Mouse (Mus musculus) mouse trophoblast stem cell (cell line): ENCODE measurements at regions not wholly inside any gene's neighbourhood (a gene's known extent, or its start where the extent isn't known, plus 50 kb on each side); places are given as distances from the start of the nearest gene placed in this dataset.

Experiments used
- in situ Hi-C, 2 experiments: fragments of 300-500 bp; cut with MseI, MboI; formaldehyde crosslinking; loops; 2 replicates in 1 of 2; 3 replicates in 1 of 2; pipeline ENCODE4 v1.15.1; 2025

DNA sequence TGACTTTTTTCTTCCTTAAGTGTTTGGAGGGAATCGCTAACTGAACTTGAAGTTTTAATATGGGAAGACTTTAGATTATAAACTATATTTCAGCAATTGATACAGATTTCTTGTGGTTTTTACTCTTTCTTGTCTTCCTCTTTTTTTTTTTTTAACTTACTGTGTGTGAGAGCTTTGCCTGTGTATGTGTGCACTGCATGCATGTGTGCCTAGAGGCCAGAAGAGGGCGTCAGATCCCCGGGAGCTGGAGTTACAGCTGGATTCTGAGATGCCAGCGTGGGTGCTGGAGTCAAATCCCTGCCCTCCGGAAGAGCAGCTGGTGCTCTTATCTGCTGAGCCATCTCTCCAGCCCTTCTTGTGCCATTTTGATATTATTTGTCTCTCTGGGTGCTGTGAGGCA, 129.6 kb downstream of the Trim33 start:
- in situ Hi-C loops: no loop called here

- in situ Hi-C loops: no loop called here
Observed at GRCm38 (mm10) chr3:103412247-103412646, 133.2 kb downstream of the Trim33 start.

- in situ Hi-C loops: no loop called here
Observed at GRCm38 (mm10) chr3:103415051-103415695, 136.1 kb downstream of the Trim33 start.

GRCm38 (mm10) chr3:103416296-103416695, 137.2 kb downstream of the Trim33 start:
- in situ Hi-C loops: no loop called here

DNA sequence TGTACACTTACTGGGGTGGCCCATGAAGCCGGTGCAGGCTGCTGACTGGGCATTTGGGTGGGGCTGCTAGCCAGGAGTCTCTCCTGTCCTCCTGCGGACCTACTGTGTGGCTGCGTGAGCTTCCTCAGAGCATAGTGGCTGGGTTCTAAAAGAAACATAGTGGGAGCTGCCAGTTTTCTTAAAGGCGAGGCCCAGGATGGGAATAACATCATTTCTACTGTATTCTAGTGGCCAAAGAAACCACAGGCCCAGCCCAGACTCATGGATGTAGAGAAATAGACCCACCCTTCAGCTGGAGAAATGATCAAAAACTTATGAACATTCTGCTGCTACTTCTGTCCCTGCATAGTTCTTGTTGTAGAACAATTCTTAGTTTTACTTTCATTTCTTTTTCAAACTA, 138.7 kb downstream of the Trim33 start:
- in situ Hi-C loops: no loop called here

GRCm38 (mm10) chr3:103419761-103420620, 140.9 kb downstream of the Trim33 start:
- in situ Hi-C loops: no loop called here

DNA sequence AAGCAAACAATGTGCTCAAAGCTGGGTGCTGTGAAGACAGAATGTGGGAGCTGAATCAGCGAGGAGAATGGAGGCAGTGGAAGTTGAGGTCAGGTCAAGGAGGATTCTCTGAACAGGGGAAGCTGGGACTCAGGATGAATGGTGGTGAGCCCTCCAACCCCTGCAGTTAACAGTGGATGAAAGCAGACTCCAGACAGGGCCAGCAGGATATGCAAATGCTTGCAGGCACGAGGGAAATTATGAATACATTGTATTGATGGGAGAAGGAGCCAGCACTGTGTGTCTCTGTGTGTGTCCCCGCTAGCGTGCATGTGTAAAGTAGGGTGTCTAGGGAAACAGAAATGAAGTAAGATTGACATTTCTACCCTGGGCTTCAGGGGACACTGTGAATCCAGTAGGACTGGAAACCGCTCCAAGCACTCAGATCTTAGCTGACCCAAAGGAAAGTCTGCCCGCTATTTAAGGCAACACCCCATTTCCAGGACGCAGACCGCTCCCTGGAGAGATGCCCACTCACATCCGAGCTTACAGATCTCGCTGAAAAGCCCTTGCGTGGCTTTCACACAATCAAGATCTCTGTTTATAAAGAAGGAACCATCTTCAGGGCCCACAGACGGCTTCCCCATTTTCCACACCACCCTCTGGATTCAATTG, 141.7 kb downstream of the Trim33 start:
- in situ Hi-C loops: no loop called here

DNA sequence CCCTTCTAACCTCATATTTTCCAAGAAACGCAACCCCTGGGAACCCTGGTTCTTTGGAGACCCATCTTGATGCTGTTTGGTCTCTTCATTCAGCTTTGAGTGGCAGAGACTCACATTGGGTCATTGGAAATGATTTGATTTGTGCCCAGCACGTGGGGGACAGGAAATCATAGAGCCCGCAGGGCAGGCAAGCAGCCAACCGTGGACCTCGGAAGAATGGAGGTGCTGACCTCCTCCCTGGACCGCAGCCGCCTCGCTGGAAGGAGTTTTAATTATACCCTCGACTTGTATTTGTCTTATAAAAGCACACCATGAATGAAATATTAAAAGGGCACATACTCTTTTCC, 142.2 kb downstream of the Trim33 start:
- in situ Hi-C loops: no loop called here

DNA sequence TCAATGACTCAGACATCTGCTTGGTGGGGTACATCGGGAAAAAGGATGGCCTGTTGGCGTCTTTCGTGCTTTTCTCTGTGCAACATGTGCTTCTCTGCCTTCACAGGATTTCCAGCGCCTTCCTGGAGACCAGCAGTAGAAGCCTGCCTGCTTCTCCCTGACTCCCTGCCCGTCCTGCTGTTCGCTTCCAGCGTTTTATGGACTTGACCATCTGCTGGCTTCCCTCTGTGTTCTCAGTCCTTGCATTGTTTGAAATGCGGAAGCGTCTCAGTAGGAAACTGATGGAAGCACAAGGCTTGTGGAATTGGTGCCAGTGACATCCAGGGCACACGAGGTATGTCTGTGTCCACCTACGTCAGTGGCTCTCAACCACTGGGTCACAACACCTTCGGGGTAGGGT, 143.7 kb downstream of the Trim33 start:
- in situ Hi-C loops: no loop called here

GRCm38 (mm10) chr3:103423290-103423689, 144.2 kb downstream of the Trim33 start:
- in situ Hi-C loops: no loop called here

DNA sequence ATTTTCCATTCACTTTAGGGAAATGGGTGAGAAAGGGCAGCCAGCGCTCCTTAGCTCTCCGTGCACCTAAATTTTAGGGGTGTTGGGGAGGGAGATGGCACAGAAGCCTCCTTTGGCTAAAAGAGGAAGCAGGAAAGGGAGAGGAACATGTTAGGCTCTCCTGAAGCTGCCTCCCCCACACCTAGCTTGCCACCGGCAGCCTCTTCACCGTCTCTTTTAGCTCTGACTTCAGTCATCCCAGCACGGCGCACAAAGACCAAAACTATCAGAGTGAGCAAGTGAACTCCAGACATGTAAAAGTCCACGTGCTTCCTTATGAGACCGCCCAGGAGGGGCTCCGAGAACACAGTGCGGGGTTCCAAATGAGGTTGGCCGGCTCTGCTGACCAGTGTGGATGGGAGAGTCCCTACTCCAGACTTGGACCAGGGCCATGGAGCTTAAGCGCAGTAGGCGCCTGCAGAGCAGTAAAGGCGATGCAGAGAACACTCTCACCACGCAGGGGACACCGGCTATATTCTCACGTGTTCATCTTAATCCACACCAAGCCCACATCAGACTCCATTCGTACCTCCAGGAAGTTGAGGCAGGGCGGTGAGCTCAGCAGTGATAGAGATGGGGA, 146.8 kb downstream of the Trim33 start:
- in situ Hi-C loops: loop anchor here (25.0 kb wide), 1 partner anchor 311 kb away; the partner anchor contains the start of genes Gm10964 (in 2 of the 2) and Olfml3 (in 2 of the 2)

- in situ Hi-C loops: loop anchor here (25.0 kb wide), 1 partner anchor 308 kb away; the partner anchor contains the start of genes Gm10964 (in 2 of the 2) and Olfml3 (in 2 of the 2)
Observed at GRCm38 (mm10) chr3:103429227-103429788, 145.7 kb upstream of the Syt6 start.

GRCm38 (mm10) chr3:103430131-103430530, 144.9 kb upstream of the Syt6 start:
- in situ Hi-C loops: loop anchor here (25.0 kb wide), 1 partner anchor 307 kb away; the partner anchor contains the start of genes Gm10964 (in 2 of the 2) and Olfml3 (in 2 of the 2)

DNA sequence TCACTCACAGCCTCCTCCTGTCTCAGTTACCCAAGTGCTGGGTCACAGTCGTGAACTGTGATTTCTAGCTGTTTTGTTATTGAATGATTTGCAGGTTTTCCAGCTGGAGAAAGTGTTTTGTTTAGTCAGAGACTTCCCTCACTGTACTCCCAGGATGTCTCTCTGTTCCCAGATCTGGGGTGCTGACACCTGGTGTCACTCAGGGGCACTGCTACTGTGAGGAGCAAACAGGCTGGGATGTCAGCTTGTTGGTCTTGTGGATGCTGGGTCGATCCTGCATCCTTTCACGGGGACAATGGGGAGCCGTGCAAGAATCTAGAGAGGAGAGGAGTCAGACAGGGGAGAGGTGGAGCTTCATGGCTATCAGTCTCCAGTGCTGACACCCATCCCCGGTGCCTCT, 142.8 kb upstream of the Syt6 start:
- in situ Hi-C loops: loop anchor here (25.0 kb wide), 1 partner anchor 305 kb away; the partner anchor contains the start of genes Gm10964 (in 2 of the 2) and Olfml3 (in 2 of the 2)

- in situ Hi-C loops: loop anchor here (25.0 kb wide), 1 partner anchor 300 kb away; the partner anchor contains the start of genes Gm10964 (in 2 of the 2) and Olfml3 (in 2 of the 2)
Observed at GRCm38 (mm10) chr3:103436902-103437603, 138.0 kb upstream of the Syt6 start.

- in situ Hi-C loops: loop anchor here (25.0 kb wide), 1 partner anchor 298 kb away; the partner anchor contains the start of genes Gm10964 (in 2 of the 2) and Olfml3 (in 2 of the 2)
Observed at GRCm38 (mm10) chr3:103438791-103439354, 136.2 kb upstream of the Syt6 start.

DNA sequence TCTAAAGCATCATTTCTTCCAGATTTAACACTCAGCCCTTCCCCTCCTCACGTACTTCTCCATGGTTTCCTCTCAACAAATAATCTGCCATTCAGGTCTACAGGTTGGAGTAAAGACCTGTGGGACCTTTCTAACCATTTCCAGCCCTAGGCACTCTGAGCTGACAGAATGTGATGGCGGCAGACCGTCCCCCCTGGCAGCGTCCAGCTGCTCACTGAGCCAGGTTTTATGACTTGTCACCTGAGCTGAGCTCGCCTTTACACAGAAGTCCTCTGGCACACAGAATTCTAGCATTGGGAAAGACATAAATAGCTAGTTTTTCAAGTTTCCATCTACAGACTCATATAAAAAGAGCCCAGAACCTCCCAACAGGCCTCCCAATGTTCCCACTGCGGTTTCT, 131.8 kb upstream of the Syt6 start:
- in situ Hi-C loops: loop anchor here (25.0 kb wide), 1 partner anchor 294 kb away; the partner anchor contains the start of genes Gm10964 (in 2 of the 2) and Olfml3 (in 2 of the 2)

DNA sequence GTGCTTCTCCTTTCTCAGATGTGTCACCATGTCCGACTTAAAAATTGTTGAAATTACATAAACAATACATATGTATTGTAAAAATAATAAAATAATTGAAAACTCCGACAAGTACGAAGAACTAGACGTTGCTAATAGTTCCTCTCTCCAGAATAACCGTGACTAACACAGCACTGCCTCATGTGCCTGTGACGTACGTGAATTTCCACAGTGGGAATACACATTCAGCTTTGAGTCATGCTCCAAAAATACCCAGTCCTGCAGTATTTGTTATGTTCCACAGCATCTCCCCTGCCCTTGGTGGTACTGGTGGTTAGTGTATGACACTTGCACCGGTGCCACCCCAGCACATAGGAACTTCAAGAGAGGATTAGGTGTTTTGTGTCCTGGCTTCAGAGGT, 129.2 kb upstream of the Syt6 start:
- in situ Hi-C loops: loop anchor here (25.0 kb wide), 1 partner anchor 291 kb away; the partner anchor contains the start of genes Gm10964 (in 2 of the 2) and Olfml3 (in 2 of the 2)

DNA sequence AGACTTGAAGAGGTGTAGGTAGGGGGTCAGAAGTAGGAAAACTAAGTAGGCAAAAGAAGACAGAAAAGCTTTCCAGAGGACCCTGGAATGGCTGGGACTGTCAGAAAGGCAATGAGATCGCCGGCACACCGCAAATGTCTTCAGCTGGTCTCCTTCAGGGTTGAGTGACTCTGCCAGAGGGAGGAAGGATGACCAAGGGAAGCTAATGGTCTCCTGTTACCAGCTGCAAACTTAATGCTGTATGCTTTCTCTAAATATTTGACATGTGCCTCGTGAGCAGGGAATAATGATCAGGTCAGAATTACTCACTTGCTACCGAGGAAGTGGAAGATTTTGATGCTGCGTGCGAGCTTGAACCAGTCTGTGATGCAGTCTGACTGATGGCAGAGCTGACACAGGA, 125.2 kb upstream of the Syt6 start:
- in situ Hi-C loops: loop anchor here (25.0 kb wide), 1 partner anchor 287 kb away; the partner anchor contains the start of genes Gm10964 (in 2 of the 2) and Olfml3 (in 2 of the 2)

GRCm38 (mm10) chr3:103451971-103452370, 123.1 kb upstream of the Syt6 start:
- in situ Hi-C loops: no loop called here
